8 mouse cellular contexts compared by ENCODE assay signal in the genomic region with DNA sequence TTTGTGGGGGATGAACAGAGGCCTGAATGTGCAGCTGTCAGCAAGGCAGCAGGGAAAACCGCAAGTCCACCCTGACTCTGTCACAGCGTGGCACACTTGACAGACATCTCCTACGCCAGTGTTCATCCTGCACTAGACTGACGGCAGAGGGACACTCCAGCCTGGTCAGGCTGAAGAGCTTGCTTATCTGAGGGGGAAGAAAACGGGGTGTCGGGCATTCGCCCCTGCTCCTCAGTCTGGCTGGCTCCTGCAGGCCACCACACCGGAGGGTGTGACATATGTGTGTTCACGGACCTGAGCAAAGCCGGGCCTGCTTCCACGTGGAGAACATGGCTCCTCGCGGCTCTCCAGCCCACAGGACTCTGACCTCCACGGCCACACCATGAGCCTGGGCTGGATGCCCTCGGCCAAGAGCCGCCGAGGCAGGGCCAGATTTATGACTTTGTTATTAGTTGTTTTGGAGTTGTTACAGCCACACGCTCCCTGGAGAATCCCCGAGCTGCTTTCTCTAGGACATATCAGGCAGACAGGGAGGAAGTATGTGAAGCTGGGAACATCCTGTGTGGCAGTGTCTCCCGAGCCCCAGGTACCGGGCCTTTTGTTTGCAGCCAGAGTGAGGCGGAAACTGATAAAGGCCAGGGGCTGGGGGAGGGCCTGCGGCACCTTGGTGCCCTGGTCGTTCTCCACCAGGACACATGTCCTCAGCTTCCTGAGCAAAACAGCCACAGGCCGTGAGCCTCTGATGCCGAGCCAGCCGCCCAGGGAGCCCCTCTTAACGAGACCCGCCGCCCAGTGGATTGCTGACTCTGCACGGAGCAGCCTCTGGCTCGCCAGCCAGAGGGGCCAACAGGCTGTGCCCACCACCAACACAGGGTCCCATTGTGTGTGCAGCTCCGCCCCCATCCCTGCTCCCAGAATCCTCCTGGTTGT.
DNase-seq lines count a peak whose midpoint lies in the region; ATAC-seq lines count a peak whose summit lies in the region.

No protein-coding gene starts in this region.

- H3K4me2 ChIP-seq in forebrain, embryonic 11.5 days (ENCODE audit: low read depth, low read length, severe bottlenecking), result no peak overlapping the region
- no peak overlapping the region for H3K4me2 ChIP-seq in forebrain, embryonic 13.5 days
- H3K4me2 ChIP-seq in forebrain, embryonic 14.5 days (ENCODE audit: low read length), result no peak overlapping the region
- no peak overlapping the region for H3K4me2 ChIP-seq in hindbrain, embryonic 15.5 days
- H3K4me2 ChIP-seq in liver, embryonic 11.5 days, result no peak overlapping the region

- peaks cover 7% of the 10 kb centered on the region for H3K4me1 ChIP-seq in forebrain, embryonic 11.5 days (replicated peaks; ENCODE audit: control insufficient read depth, insufficient read depth, low read length)
- peaks cover 7% of the 10 kb centered on the region; the same call in 1 of the 2 replicates for H3K4me1 ChIP-seq in forebrain, embryonic 13.5 days
- no peaks in the 10 kb centered on the region for H3K4me1 ChIP-seq in forebrain, embryonic 14.5 days (ENCODE audit: control insufficient read depth, insufficient read depth, low read length)
- H3K4me1 ChIP-seq in hindbrain, embryonic 15.5 days (replicated peaks), result 0 out of 2 replicates have a peak, but pooled peaks cover 9% of the 10 kb centered on the region
- H3K4me1 ChIP-seq in liver, embryonic 11.5 days (replicated peaks; ENCODE audit: control insufficient read depth, insufficient read depth, low read length), result peaks cover 8% of the 10 kb centered on the region

- H3K9me3 ChIP-seq in forebrain, embryonic 11.5 days (ENCODE audit: control insufficient read depth, low read length), result no peaks in the 10 kb centered on the region; the same call in 1 of the 2 replicates
- no peaks in the 10 kb centered on the region; the same call in 1 of the 2 replicates for H3K9me3 ChIP-seq in forebrain, embryonic 13.5 days (replicated peaks)
- H3K9me3 ChIP-seq in forebrain, embryonic 14.5 days (replicated peaks; ENCODE audit: control insufficient read depth, low read length), result no peaks in the 10 kb centered on the region
- no peaks in the 10 kb centered on the region for H3K9me3 ChIP-seq in hindbrain, embryonic 15.5 days
- H3K9me3 ChIP-seq in liver, embryonic 11.5 days (ENCODE audit: control insufficient read depth, low read length), result peaks cover 3% of the 10 kb centered on the region; the same call in 1 of the 2 replicates

- DNase-seq in forebrain, embryonic 11.5 days (ENCODE audit: low spot score), result peak; percentile 61
- peak; percentile 37 for DNase-seq in forebrain, embryonic 14.5 days (ENCODE audit: low spot score)
- DNase-seq in liver, embryonic 11.5 days (ENCODE audit: low spot score), result no peak
- no peak for DNase-seq in layer of hippocampus, postnatal 25 days (ENCODE audit: extremely low spot score in 1 of 2, low spot score in 1 of 2)
- no peak for DNase-seq in urinary bladder, adult 18-20 months (ENCODE audit: low spot score in 2 of 2)

- 65% methylated on average over 33 of the region's 33 CpGs for WGBS in forebrain, embryonic 11.5 days
- 54% methylated on average over 33 of the region's 33 CpGs for WGBS in forebrain, embryonic 13.5 days
- 59% methylated on average over 33 of the region's 33 CpGs for WGBS in forebrain, embryonic 14.5 days
- WGBS in hindbrain, embryonic 15.5 days, result 53% methylated on average over 33 of the region's 33 CpGs
- WGBS in liver, embryonic 11.5 days, result 23% methylated on average over 33 of the region's 33 CpGs

- H3K9ac ChIP-seq in forebrain, embryonic 11.5 days (ENCODE audit: low read length), result peak overlapping the region; percentile 35; the same call in 1 of the 2 replicates
- H3K9ac ChIP-seq in forebrain, embryonic 13.5 days, result no peak overlapping the region
- H3K9ac ChIP-seq in forebrain, embryonic 14.5 days (ENCODE audit: low read length), result no peak overlapping the region; the same call in 1 of the 2 replicates
- no peak overlapping the region for H3K9ac ChIP-seq in hindbrain, embryonic 15.5 days
- H3K9ac ChIP-seq in liver, embryonic 11.5 days (ENCODE audit: low read depth, low read length), result no peak overlapping the region

- H3K27me3 ChIP-seq in forebrain, embryonic 11.5 days (ENCODE audit: control insufficient read depth, insufficient read depth, low read length), result no peaks in the 10 kb centered on the region
- no peaks in the 10 kb centered on the region for H3K27me3 ChIP-seq in forebrain, embryonic 13.5 days
- no peaks in the 10 kb centered on the region for H3K27me3 ChIP-seq in forebrain, embryonic 14.5 days (replicated peaks; ENCODE audit: control insufficient read depth, insufficient read depth, low read length)
- no peaks in the 10 kb centered on the region for H3K27me3 ChIP-seq in hindbrain, embryonic 15.5 days
- H3K27me3 ChIP-seq in liver, embryonic 11.5 days (replicated peaks; ENCODE audit: control insufficient read depth, insufficient read depth, low read length), result peaks cover 6% of the 10 kb centered on the region; the same call in 1 of the 2 replicates

- no peaks in the 10 kb centered on the region for H3K36me3 ChIP-seq in forebrain, embryonic 11.5 days (ENCODE audit: control insufficient read depth, insufficient read depth, low read length)
- no peaks in the 10 kb centered on the region for H3K36me3 ChIP-seq in forebrain, embryonic 13.5 days (ENCODE audit: poor library complexity, severe bottlenecking)
- no peaks in the 10 kb centered on the region for H3K36me3 ChIP-seq in forebrain, embryonic 14.5 days (ENCODE audit: control insufficient read depth, insufficient read depth, low read length)
- H3K36me3 ChIP-seq in hindbrain, embryonic 15.5 days, result no peaks in the 10 kb centered on the region
- H3K36me3 ChIP-seq in liver, embryonic 11.5 days (ENCODE audit: control insufficient read depth, insufficient read depth, low read length), result no peaks in the 10 kb centered on the region

- ATAC-seq in forebrain, embryonic 11.5 days (replicated peaks; ENCODE audit: low FRiP score), result peak; percentile 63; the same call in 1 of the 2 replicates
- no peak for ATAC-seq in forebrain, embryonic 13.5 days
- ATAC-seq in forebrain, embryonic 14.5 days, result no peak
- peak; percentile 76 for ATAC-seq in hindbrain, embryonic 15.5 days (ENCODE audit: low FRiP score, low read depth)
- ATAC-seq in liver, embryonic 11.5 days (replicated peaks; ENCODE audit: low FRiP score), result peak; percentile 34
- ATAC-seq in frontal cortex, adult (ENCODE audit: low TSS enrichment), result no peak

- H3K27ac ChIP-seq in forebrain, embryonic 11.5 days (ENCODE audit: low read depth, low read length), result no peak overlapping the region
- H3K27ac ChIP-seq in forebrain, embryonic 13.5 days, result no peak overlapping the region; the same call in 1 of the 2 replicates
- H3K27ac ChIP-seq in forebrain, embryonic 14.5 days (ENCODE audit: low read depth, low read length), result no peak overlapping the region
- peak overlapping the region; percentile 39; the same call in 1 of the 2 replicates for H3K27ac ChIP-seq in hindbrain, embryonic 15.5 days (replicated peaks)
- H3K27ac ChIP-seq in liver, embryonic 11.5 days (ENCODE audit: low read depth, low read length), result peak overlapping the region; percentile 43

- no peak overlapping the region for H3K4me3 ChIP-seq in forebrain, embryonic 11.5 days (ENCODE audit: low read depth, low read length)
- no peak overlapping the region for H3K4me3 ChIP-seq in forebrain, embryonic 13.5 days
- H3K4me3 ChIP-seq in forebrain, embryonic 14.5 days (ENCODE audit: low read depth, low read length), result no peak overlapping the region
- H3K4me3 ChIP-seq in hindbrain, embryonic 15.5 days, result no peak overlapping the region
- H3K4me3 ChIP-seq in liver, embryonic 11.5 days (ENCODE audit: low read depth, low read length), result no peak overlapping the region

Comparison
In these comparisons a context has a peak if more than half of its experiments do, and no peak if none do; other contexts are left out.
1. ATAC-seq: peak in forebrain, embryonic 11.5 days (single experiment), hindbrain, embryonic 15.5 days (single experiment) and liver, embryonic 11.5 days (single experiment); none in forebrain, embryonic 13.5 days (single experiment), forebrain, embryonic 14.5 days (single experiment) and frontal cortex, adult (single experiment).
2. DNase-seq: peak in forebrain, embryonic 11.5 days (single experiment) and forebrain, embryonic 14.5 days (single experiment); none in liver, embryonic 11.5 days (single experiment), layer of hippocampus, postnatal 25 days (0 of 2) and urinary bladder, adult 18-20 months (0 of 2).
3. H3K27ac ChIP-seq: peak in hindbrain, embryonic 15.5 days (single experiment) and liver, embryonic 11.5 days (single experiment); none in forebrain, embryonic 11.5 days (single experiment), forebrain, embryonic 13.5 days (single experiment) and forebrain, embryonic 14.5 days (single experiment).